Mouse (Mus musculus) urinary bladder, postnatal 0 days (tissue): ENCODE measurements around the gene Irgm1. TPM values are rescaled to one million over a fixed set of nuclear protein-coding genes. Genes with fewer than 3 reads are reported as not detected.

Experiments
- polyA plus RNA-seq: library from polyadenylated mRNA; unstranded; fragments of >200 nt; fragmentation: Nextera tagmentation; extraction: Ambion mirVana; gene quantifications from 2 replicates; pipeline ENCODE4 v1.2.1, GENCODE M21; 2015

Gene Irgm1
- 16.1 TPM in 2 replicates for polyA plus RNA-seq

GRCm38 (mm10) chr11:48871201-48871772, at the start of gene Irgm1:
Irgm1 (minus strand) TSS chr11:48871683.

DNA sequence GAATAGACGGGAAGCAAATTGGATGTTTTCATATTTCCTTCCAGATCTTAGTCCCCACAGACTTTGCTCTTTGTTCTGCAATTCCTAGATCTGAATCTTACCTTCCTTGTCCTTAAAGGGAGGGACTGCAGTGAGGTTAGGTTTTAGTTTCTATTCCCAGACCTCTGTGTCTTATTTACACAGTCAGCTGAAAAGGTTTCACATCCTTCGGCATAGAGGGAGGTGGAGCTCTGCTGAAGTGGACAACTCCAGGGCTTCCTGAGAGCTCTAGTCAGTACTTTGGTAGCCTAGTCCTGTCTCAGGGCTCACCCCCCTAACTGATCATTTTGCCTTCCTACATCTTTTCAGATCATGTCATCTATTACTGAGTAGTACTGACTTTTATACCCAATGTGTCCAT, 30.5 kb upstream of the Irgm1 start, which contains the start of gene Gm5431:
Gm5431 (minus strand) TSS at position 194 of the 400 bp plus-strand sequence.

GRCm38 (mm10) chr11:48825979-48826751, 45.3 kb downstream of the Irgm1 start, which contains the start of the genes Trim7 and Gm12184:
Trim7 (plus strand) TSS chr11:48826140.
Gm12184 (minus strand) TSS chr11:48826655.

GRCm38 (mm10) chr11:48816800-48817665, 54.5 kb downstream of the Irgm1 start, which contains the start of gene Trim41:
Trim41 (minus strand) TSS chr11:48817353.

Other genes with a start within 250 kb of the Irgm1 start
- gene Rack1, start 71.4 kb downstream of the Irgm1 start, polyA plus RNA-seq: 509 and 548 TPM in 2 replicates
- gene Trim41, start 54.3 kb downstream of the Irgm1 start, polyA plus RNA-seq: 2.9 and 3.3 TPM in 2 replicates
- gene Trim7, start 45.5 kb downstream of the Irgm1 start, polyA plus RNA-seq: 6.9 and 9.6 TPM in 2 replicates
- 1.2 and 3.4 TPM in 2 replicates for gene Gm12184, start 45.0 kb downstream of the Irgm1 start, polyA plus RNA-seq
- 0.33 and 0.41 TPM in 2 replicates for gene Gm5431, start 30.5 kb upstream of the Irgm1 start, polyA plus RNA-seq
- gene Psme2b, start 74.5 kb upstream of the Irgm1 start, polyA plus RNA-seq: 4.9 and 5.6 TPM in 2 replicates
- 0.12 TPM in 1 of 2 replicates, not detected in the other for gene Olfr56, start 107.2 kb upstream of the Irgm1 start, polyA plus RNA-seq
- 2.5 and 3.0 TPM in 2 replicates for gene 9930111J21Rik1, start 107.7 kb upstream of the Irgm1 start, polyA plus RNA-seq
- 0.02 TPM in 1 of 2 replicates, not detected in the other for gene Gm12185, start 120.5 kb upstream of the Irgm1 start, polyA plus RNA-seq
- gene Tgtp1, start 122.5 kb upstream of the Irgm1 start, polyA plus RNA-seq: 0.85 and 1.6 TPM in 2 replicates
- gene 9930111J21Rik2, start 179.6 kb upstream of the Irgm1 start, polyA plus RNA-seq: 2.0 TPM in 2 replicates
- 0.48 and 0.78 TPM in 2 replicates for gene Tgtp2, start 192.5 kb upstream of the Irgm1 start, polyA plus RNA-seq
- 2.9 TPM in 2 replicates for gene Ifi47, start 204.9 kb upstream of the Irgm1 start, polyA plus RNA-seq
- not detected in 2 replicates for gene Olfr1396, start 243.2 kb upstream of the Irgm1 start, polyA plus RNA-seq